Mouse (Mus musculus): ENCODE results near the gene Olfr818. TPM values are rescaled to one million over a fixed set of nuclear protein-coding genes. Genes with fewer than 3 reads are reported as not detected.

The Olfr818 gene
- polyA plus RNA-seq (2017; shearing (Covaris generic)) = not detected

GRCm38 (mm10) chr10:129949000-129949399 is at the start of gene Olfr818:
Gene Olfr818 (minus strand): TSS chr10:129949100.

GRCm38 (mm10) chr10:129984962-129985361 is 36.1 kb upstream of the Olfr818 start, which contains the start of gene Gm10310:
Gene Gm10310 (minus strand): TSS chr10:129985062.

GRCm38 (mm10) chr10:129976040-129976439 is 27.1 kb upstream of the Olfr818 start, which contains the start of gene Olfr247:
Gene Olfr247 (minus strand): TSS chr10:129976140.

GRCm38 (mm10) chr10:129967166-129967565 is 18.3 kb upstream of the Olfr818 start, which contains the start of gene Olfr819:
Gene Olfr819 (minus strand): TSS chr10:129967266.

GRCm38 (mm10) chr10:129915497-129915896 is 33.4 kb downstream of the Olfr818 start, which contains the start of gene Olfr816:
Gene Olfr816 (minus strand): TSS chr10:129915597.

GRCm38 (mm10) chr10:129905767-129906166 is 43.1 kb downstream of the Olfr818 start, which contains the start of gene Olfr815:
Gene Olfr815 (minus strand): TSS chr10:129905867.

Other genes starting within 250 kb of the Olfr818 start
- not detected for gene Olfr804, start 245.9 kb downstream of the Olfr818 start, polyA plus RNA-seq (2017; shearing (Covaris generic))
- not detected for gene Olfr805, start 219.7 kb downstream of the Olfr818 start, polyA plus RNA-seq (2017; shearing (Covaris generic))
- gene Olfr806, start 207.2 kb downstream of the Olfr818 start, polyA plus RNA-seq (2017; shearing (Covaris generic)) = not detected
- gene Olfr807, start 191.3 kb downstream of the Olfr818 start, polyA plus RNA-seq (2017; shearing (Covaris generic)) = not detected
- gene Olfr808, start 183.6 kb downstream of the Olfr818 start, polyA plus RNA-seq (2017; shearing (Covaris generic)) = not detected
- gene Olfr809, start 174.5 kb downstream of the Olfr818 start, polyA plus RNA-seq (2017; shearing (Covaris generic)) = not detected
- gene Olfr810, start 154.2 kb downstream of the Olfr818 start, polyA plus RNA-seq (2017; shearing (Covaris generic)) = not detected
- not detected for gene Olfr811, start 144.7 kb downstream of the Olfr818 start, polyA plus RNA-seq (2017; shearing (Covaris generic))
- gene Olfr812, start 103.0 kb downstream of the Olfr818 start, polyA plus RNA-seq (2017; shearing (Covaris generic)) = not detected
- gene Olfr813, start 93.7 kb downstream of the Olfr818 start, polyA plus RNA-seq (2017; shearing (Covaris generic)) = not detected
- gene Olfr814, start 69.2 kb downstream of the Olfr818 start, polyA plus RNA-seq (2017; shearing (Covaris generic)) = 0.06 TPM
- not detected for gene Olfr815, start 43.2 kb downstream of the Olfr818 start, polyA plus RNA-seq (2017; shearing (Covaris generic))
- gene Olfr816, start 33.5 kb downstream of the Olfr818 start, polyA plus RNA-seq (2017; shearing (Covaris generic)) = 0.11 TPM
- not detected for gene Olfr819, start 18.2 kb upstream of the Olfr818 start, polyA plus RNA-seq (2017; shearing (Covaris generic))
- gene Olfr247, start 27.0 kb upstream of the Olfr818 start, polyA plus RNA-seq (2017; shearing (Covaris generic)) = not detected
- 0.08 TPM for gene Gm10310, start 36.0 kb upstream of the Olfr818 start, polyA plus RNA-seq (2017; shearing (Covaris generic))
- not detected for gene Olfr820, start 63.5 kb upstream of the Olfr818 start, polyA plus RNA-seq (2017; shearing (Covaris generic))
- not detected for gene Olfr821, start 81.2 kb upstream of the Olfr818 start, polyA plus RNA-seq (2017; shearing (Covaris generic))
- gene Olfr822, start 122.1 kb upstream of the Olfr818 start, polyA plus RNA-seq (2017; shearing (Covaris generic)) = 0.26 TPM
- not detected for gene Olfr823, start 166.3 kb upstream of the Olfr818 start, polyA plus RNA-seq (2017; shearing (Covaris generic))
- gene Olfr824, start 180.9 kb upstream of the Olfr818 start, polyA plus RNA-seq (2017; shearing (Covaris generic)) = 0.19 TPM
- gene Olfr825, start 217.7 kb upstream of the Olfr818 start, polyA plus RNA-seq (2017; shearing (Covaris generic)) = 0.06 TPM
- 0.10 TPM for gene Olfr826, start 235.1 kb upstream of the Olfr818 start, polyA plus RNA-seq (2017; shearing (Covaris generic))

Data from CD4-positive, CD25-positive, alpha-beta regulatory T cell (primary cell).